Mouse (Mus musculus) central nervous system, embryonic 11.5 days (tissue): ENCODE measurements around the gene Cttnbp2nl. TPM values are rescaled to one million over a fixed set of nuclear protein-coding genes. Genes with fewer than 3 reads are reported as not detected.

Source experiments
- polyA plus RNA-seq: library from polyadenylated mRNA; depleted of rRNA; stranded (reverse); fragments of >200 nt; gene quantifications from 2 replicates; pipeline ENCODE4 v1.2.3, GENCODE M21; 2012; rRNA removed

The Cttnbp2nl gene
- 17.8 and 17.9 TPM in 2 replicates for polyA plus RNA-seq

DNA sequence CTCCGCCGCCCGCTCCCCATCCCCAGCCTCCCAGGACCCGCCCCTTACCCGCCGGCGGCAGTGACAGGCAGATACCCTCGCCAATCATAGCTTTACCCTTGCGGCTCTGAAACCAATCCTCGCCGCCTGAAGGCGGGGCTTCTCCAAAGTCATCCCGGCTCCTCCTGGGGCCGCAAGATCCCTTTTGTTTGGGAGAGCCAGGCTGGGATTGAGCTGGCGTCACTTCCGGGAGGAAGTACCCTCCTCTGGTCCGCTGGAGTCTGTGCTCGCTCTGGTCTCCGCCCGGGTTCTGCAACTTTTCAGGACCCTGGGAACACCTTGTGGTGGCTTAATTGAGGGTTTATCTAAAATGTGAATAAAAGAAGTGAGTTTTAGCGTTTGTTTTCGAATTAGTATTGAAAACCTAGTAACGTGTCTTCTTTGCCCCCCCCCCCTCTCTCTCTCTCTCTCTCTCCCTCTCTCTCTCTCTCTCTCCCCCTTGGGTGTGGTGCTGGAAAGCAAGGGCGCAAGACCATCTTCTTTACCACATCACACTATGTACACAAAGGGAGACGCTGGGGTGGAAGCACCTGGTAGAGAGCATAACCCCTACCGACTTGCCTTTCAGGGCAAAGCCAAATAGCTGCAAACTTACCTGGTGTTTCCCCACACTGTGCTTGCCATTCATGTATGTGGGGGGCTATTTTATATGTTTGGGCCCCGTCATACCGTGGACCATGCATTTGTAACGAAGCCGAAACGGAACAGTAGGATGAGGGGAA lies at the start of gene Cttnbp2nl:
Cttnbp2nl (minus strand) TSS at position 210 of the 761 bp plus-strand sequence.

DNA sequence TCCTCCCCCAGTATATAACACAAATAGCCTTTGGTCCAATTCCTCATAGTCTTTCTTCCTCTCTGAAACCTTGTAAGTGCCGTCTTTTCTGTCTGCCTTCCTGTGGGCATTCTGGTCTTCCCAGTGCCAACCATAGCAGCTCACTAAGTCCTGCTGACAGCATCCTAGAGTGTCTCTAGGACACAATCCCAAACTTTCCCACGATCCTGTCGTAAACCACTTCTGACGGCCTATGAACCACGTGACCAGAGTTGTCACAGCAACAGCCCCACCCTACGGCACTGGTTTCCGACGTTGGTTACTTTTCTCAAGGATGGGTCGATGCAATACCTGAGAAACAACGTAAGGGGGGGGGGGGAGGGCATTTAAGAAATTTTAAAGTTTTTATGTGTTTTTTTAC lies 13.6 kb upstream of the Cttnbp2nl start, which contains the start of gene 4930564D02Rik:
4930564D02Rik (plus strand) TSS at position 301 of the 400 bp plus-strand sequence.

DNA sequence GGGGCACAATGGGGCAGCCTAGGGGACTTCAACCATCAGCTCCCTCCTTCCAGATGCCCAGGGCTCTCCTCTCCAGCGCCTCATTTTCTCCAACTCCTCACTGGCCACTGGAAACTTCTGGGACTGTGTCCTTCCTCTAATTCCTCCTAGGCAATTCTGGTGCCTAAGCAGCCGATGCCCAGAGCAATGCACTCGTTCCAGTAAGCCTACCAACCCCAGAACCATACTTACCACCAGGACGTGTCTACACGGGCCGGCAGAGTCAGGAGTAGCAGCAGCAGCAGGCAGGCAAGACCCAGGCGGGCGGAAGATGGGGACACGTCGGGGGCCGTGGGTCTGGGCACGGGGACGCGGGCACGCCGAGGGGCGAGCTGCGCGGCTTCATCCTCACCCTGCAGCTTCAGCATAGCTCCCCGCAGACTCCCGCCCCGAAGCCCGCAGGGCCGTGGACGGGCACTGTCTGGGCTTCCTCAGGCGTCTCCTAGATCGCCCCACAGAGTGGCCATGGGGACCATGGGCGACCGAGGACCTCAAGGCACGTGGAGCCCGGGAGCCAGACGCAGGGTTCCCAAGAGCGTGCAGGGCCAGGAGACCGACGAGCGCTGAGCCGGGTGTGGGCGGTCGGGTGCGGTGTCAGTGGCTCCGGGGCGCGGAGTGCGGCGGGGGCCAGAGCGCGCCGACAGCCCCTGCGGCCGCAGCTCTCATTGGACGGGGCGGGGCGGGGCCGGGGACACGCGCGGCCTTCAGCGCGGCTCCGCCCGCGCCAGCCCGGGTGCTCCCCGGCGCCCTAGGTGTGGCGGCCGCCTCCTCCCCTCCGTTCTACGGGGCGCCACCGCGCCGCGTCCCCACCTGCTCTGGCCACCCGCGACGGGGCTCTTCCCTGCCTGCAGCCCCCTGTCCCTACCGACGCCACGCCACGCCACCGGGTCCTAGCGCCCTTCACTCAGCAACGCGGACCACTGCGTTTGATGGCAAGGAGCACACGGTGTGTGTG lies 91.6 kb downstream of the Cttnbp2nl start, which contains the start of gene Wnt2b:
Wnt2b (minus strand) TSS at position 856 of the 994 bp plus-strand sequence.

Other genes starting within 250 kb of the Cttnbp2nl start
- 12.4 and 22.2 TPM in 2 replicates for gene Mov10, start 234.6 kb downstream of the Cttnbp2nl start, polyA plus RNA-seq
- gene St7l, start 189.1 kb downstream of the Cttnbp2nl start, polyA plus RNA-seq: 15.5 and 16.6 TPM in 2 replicates
- gene Capza1, start 188.6 kb downstream of the Cttnbp2nl start, polyA plus RNA-seq: 53.1 and 103 TPM in 2 replicates
- gene Wnt2b, start 91.2 kb downstream of the Cttnbp2nl start, polyA plus RNA-seq: 3.0 and 3.6 TPM in 2 replicates
- not detected in 2 replicates for gene 4930564D02Rik, start 13.7 kb upstream of the Cttnbp2nl start, polyA plus RNA-seq